Mouse (Mus musculus) liver, embryonic 16.5 days (tissue): ENCODE results near the gene Lactb. TPM values are rescaled to one million over a fixed set of nuclear protein-coding genes. Genes with fewer than 3 reads are reported as not detected.

Source experiments
- polyA plus RNA-seq: library from polyadenylated mRNA; unstranded; fragments of >200 nt; fragmentation: Nextera tagmentation; extraction: Ambion mirVana; gene quantifications from 2 replicates; pipeline ENCODE4 v1.2.1, GENCODE M21; 2015

Gene Lactb
- polyA plus RNA-seq, 1 experiment from 2014 or later: 4.4 TPM

Other genes starting within 250 kb of the Lactb start
- 1.9 and 2.0 TPM in 2 replicates for gene Aph1b, start 180.0 kb downstream of the Lactb start, polyA plus RNA-seq
- 0.32 and 0.42 TPM in 2 replicates for gene Gm10647, start 178.4 kb downstream of the Lactb start, polyA plus RNA-seq
- gene Aph1c, start 140.8 kb downstream of the Lactb start, polyA plus RNA-seq: 3.8 and 4.0 TPM in 2 replicates
- 30.4 and 30.6 TPM in 2 replicates for gene Rab8b, start 55.8 kb downstream of the Lactb start, polyA plus RNA-seq
- 406 and 455 TPM in 2 replicates for gene Rps27l, start 29.4 kb downstream of the Lactb start, polyA plus RNA-seq
- 122 and 145 TPM in 2 replicates for gene Tpm1, start 73.9 kb upstream of the Lactb start, polyA plus RNA-seq